Mouse (Mus musculus) heart, embryonic 12.5 days (tissue): Measurements from ENCODE around the gene Krt79. TPM values are rescaled to one million over a fixed set of nuclear protein-coding genes. Genes with fewer than 3 reads are reported as not detected.

Source experiments
- ATAC-seq: fragments of 200-750 bp; cut with Nextera tagmentation; 2 replicates; pipeline ENCODE4 v1.8.0; 2017; ENCODE audit warnings: moderate TSS enrichment, moderate library complexity; ENCODE audit not compliant: insufficient number of reproducible peaks, low FRiP score
- H3K27ac ChIP-seq: fragments of 300-500 bp; sonication (generic); 2 replicates; pipeline ENCODE4 v1.5.1; 2016; ENCODE audit warnings: mild to moderate bottlenecking, moderate library complexity; ENCODE audit not compliant: poor library complexity, severe bottlenecking
- H3K27me3 ChIP-seq: fragments of 300-500 bp; sonication (generic); replicated peaks from 2 replicates; pipeline ENCODE4 v1.6.1; 2016; ENCODE audit warnings: mild to moderate bottlenecking, moderate library complexity
- H3K36me3 ChIP-seq: fragments of 300-500 bp; sonication (generic); 2 replicates; pipeline ENCODE4 v1.6.1; 2016; ENCODE audit warnings: mild to moderate bottlenecking, moderate library complexity
- H3K4me1 ChIP-seq: fragments of 300-500 bp; sonication (generic); replicated peaks from 2 replicates; pipeline ENCODE4 v1.6.1; 2016; ENCODE audit warnings: mild to moderate bottlenecking
- H3K4me2 ChIP-seq: fragments of 300-500 bp; sonication (generic); 2 replicates; pipeline ENCODE4 v1.6.1; 2016; ENCODE audit warnings: mild to moderate bottlenecking, moderate library complexity
- H3K4me3 ChIP-seq: fragments of 300-500 bp; sonication (generic); 2 replicates; pipeline ENCODE4 v1.5.1; 2016; ENCODE audit warnings: mild to moderate bottlenecking
- H3K9ac ChIP-seq: fragments of 300-500 bp; sonication (generic); 2 replicates; pipeline ENCODE4 v1.6.1; 2016; ENCODE audit warnings: mild to moderate bottlenecking, moderate library complexity
- H3K9me3 ChIP-seq: fragments of 300-500 bp; sonication (generic); replicated peaks from 2 replicates; pipeline ENCODE4 v1.6.1; 2016; ENCODE audit warnings: mild to moderate bottlenecking, moderate library complexity
- WGBS: fragments of 180-500 bp; shearing (Covaris S2); methylation state at CpG from one replicate; pipeline ENCODE4 v1.1.7; 2016; 5-methylcytosine and 5-hydroxymethylcytosine counted together
- polyA plus RNA-seq: library from polyadenylated mRNA; unstranded; fragments of >200 nt; fragmentation: Nextera tagmentation; extraction: Ambion mirVana; gene quantifications from 2 replicates; pipeline ENCODE4 v1.2.1, GENCODE M21; 2016

Gene Krt79
- polyA plus RNA-seq, 1 experiment from 2014 or later: 1.6 TPM

DNA sequence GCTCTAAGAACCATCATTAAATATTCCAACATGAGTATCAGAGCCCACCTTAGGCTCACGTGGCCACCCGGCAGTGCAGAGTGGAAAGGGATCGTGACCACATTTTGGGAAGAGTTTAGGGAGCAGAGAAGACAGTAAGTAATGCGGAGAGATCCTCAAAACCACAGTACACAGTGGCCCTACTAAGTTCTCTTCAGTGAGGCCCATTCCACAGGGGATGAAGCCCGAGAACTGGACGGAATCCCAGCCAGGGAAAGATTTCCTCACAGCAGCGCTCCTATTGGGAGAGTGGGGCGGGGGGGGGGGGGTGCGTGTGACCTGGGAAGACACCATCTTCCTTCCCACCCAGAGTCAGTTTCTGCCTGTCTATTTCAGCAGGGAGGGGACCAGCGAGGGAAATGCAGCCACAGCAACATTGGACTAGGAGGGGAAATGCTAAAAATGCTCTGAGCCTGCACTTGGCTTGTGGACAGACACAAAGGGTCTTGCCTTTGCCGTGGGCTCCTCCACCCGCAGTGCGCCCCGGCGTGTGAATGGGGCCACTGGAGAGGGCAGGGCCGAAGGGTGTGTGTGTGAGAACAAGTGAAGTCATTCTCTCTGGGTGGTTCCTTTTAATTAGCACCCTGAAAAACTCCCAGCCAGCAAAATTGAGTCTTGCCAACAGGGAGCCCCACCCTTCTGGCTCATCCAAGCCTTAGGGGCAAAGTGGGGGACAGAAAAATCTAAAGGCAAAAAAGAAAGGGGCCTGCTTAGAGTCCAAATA lies 34.1 kb upstream of the Krt79 start:
- ATAC-seq: no peak
- H3K4me3 ChIP-seq: no peak overlapping the region
- H3K4me2 ChIP-seq: no peak overlapping the region
- no peak overlapping the region for H3K27ac ChIP-seq
- peaks cover 23% of the 10 kb centered on the region for H3K27me3 ChIP-seq
- H3K9me3 ChIP-seq: no peaks in the 10 kb centered on the region
- 60% methylated on average over 15 of the region's 16 CpGs for WGBS
- H3K36me3 ChIP-seq: no peaks in the 10 kb centered on the region
- peaks cover 30% of the 10 kb centered on the region for H3K4me1 ChIP-seq
- no peak overlapping the region for H3K9ac ChIP-seq

DNA sequence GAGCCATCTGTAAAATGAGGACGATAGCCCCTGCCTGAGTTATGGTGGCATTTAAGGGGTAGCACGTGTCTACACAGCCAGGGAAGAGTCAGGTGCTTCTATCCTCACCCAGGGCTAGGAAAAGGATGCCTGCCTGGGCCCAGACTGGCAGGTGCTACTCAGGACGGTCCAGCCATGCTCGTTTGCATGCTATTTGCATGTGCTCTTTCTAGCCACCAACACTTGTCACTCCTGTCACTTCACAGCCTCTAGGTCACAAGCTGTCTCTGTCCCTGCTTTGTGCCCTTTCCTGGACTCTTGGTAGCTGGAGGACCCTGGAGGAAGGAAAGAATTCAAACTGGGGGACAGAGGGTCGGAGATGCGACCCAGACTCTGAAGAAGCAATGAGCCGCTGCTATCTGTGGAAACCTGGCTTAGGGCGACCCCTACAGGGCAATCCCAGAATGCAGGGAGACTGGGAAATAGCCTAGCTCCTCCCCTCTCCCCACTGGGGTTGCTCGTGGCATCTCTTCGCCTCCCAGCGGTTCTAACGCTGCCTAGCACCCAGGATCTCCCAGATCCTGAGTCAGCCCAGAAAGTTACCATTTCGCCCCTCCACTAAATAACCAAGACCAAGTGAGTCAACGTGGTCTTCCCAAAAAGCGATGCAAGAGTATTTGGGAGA lies 33.4 kb upstream of the Krt79 start:
- no peaks in the 10 kb centered on the region for H3K9me3 ChIP-seq
- ATAC-seq: no peak
- WGBS: 11% methylated on average over 15 of the region's 15 CpGs
- H3K27me3 ChIP-seq: peaks cover 23% of the 10 kb centered on the region
- H3K27ac ChIP-seq: no peak overlapping the region
- H3K4me3 ChIP-seq: no peak overlapping the region
- H3K4me1 ChIP-seq: peaks cover 30% of the 10 kb centered on the region
- no peak overlapping the region for H3K9ac ChIP-seq
- no peaks in the 10 kb centered on the region for H3K36me3 ChIP-seq
- no peak overlapping the region for H3K4me2 ChIP-seq

DNA sequence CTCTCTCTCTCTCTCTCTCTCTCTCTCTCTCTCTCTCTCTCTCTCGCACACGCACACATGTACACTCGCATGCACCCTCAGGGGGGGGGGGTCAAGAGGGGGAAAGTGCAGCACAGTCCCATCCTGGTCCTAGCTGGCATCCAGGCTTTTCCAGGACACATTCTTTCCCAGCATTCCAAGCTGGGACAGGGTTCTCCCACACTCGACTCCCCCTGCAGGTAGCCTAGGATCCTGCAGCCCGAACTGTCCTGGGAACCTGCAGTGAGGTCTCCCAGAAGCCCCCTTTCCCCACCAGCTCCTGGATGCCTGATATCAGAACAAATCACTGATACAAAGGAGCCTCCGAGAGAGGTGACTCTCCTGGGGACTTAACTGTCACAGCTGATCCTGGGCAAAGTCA lies 30.4 kb upstream of the Krt79 start:
- H3K9ac ChIP-seq: no peak overlapping the region
- no peaks in the 10 kb centered on the region for H3K36me3 ChIP-seq
- H3K4me1 ChIP-seq: 0 out of 2 replicates have a peak, but pooled peaks cover 4% of the 10 kb centered on the region
- H3K4me2 ChIP-seq: no peak overlapping the region
- ATAC-seq: no peak
- no peak overlapping the region for H3K4me3 ChIP-seq
- H3K9me3 ChIP-seq: no peaks in the 10 kb centered on the region
- 1% methylated on average over 3 of the region's 6 CpGs for WGBS
- peaks cover 19% of the 10 kb centered on the region for H3K27me3 ChIP-seq
- H3K27ac ChIP-seq: no peak overlapping the region

DNA sequence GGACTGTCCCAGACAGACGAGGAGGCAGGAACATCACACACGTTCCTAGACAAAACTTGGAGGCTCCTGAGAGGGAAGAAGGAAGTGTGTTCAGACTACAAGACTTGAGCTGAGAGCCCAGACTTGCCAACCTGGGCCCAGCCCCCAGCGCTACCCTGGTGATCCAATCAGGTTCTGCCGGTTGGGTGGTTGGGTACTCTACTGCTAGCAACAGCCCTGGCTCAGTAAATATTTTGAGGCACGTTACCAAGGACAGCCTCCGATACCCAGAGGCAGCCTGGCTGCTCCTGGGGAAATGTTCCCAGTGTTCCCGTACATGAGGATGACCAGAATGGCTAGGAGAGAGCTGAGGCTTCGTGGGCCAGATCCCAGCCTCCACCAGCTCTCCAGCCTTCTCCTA lies 26.7 kb upstream of the Krt79 start:
- no peak for ATAC-seq
- WGBS: 63% methylated on average over 8 of the region's 8 CpGs

DNA sequence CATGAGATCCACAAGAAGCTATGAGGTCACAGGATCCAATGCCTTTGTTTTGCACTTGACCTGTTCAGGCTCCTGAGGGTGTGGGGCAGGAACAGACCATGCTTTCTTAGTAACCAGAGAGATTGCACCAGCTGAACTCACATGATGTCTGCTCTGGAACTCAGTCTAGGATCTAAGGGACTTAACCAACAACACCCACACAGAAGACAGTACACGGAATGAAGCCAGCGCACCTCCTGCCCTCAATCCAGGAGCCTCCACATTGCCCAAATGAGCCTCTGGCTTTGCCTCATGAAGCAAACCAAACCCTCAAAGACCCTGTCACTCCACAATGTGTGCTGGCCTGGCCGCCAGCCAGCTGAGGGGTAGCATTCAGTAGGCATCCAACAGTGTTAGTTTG lies 18.8 kb upstream of the Krt79 start:
- Histone ChIP-seq H3K9me3 (no peaks in the 10 kb centered on the region), H3K27me3 (peaks cover 19% of the 10 kb centered on the region), H3K27ac (no peak overlapping the region), H3K4me3 (no peak overlapping the region), H3K9ac (no peak overlapping the region), H3K4me1 (no peaks in the 10 kb centered on the region), H3K4me2 (no peak overlapping the region), H3K36me3 (no peaks in the 10 kb centered on the region)
- no peak for ATAC-seq
- 88% methylated on average over 3 of the region's 3 CpGs for WGBS

More for the DNA sequence above, 26.7 kb upstream of the Krt79 start:
- peaks cover 17% of the 10 kb centered on the region for H3K27me3 ChIP-seq
- H3K9me3 ChIP-seq: no peaks in the 10 kb centered on the region
- H3K9ac ChIP-seq: no peak overlapping the region
- no peaks in the 10 kb centered on the region for H3K36me3 ChIP-seq
- no peak overlapping the region for H3K4me2 ChIP-seq
- no peak overlapping the region for H3K27ac ChIP-seq
- H3K4me3 ChIP-seq: no peak overlapping the region
- H3K4me1 ChIP-seq: no peaks in the 10 kb centered on the region

DNA sequence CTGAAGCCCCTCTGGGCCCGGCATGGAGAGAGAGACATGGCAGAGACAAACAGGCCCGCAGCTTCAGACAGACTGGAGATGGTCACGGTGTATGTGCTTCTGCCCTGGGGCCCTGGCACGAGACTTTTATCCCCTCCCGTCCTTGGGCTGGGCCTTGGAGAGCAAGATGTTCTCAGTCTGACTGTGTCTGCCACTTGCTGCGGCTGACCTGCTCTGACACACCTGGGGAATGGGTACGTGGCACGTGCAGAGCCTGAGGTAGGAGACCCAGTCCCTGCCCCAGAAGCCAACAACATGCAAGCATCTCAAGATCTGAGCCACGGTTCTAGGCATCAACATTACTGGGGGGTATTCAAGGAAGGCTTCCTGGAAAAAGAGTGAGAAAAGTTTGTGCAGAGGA lies 14.1 kb upstream of the Krt79 start, which contains the start of gene Krt78:
Krt78 (minus strand) TSS at position 101 of the 400 bp plus-strand sequence.
- H3K4me1 ChIP-seq: no peaks in the 10 kb centered on the region
- no peak within 1 kb of the TSS for H3K27ac ChIP-seq
- ATAC-seq: no peak
- H3K4me2 ChIP-seq: no peak within 1 kb of the TSS
- peaks cover 37% of the 10 kb centered on the region for H3K27me3 ChIP-seq
- H3K9me3 ChIP-seq: no peaks in the 10 kb centered on the region
- no peak within 1 kb of the TSS for H3K4me3 ChIP-seq
- WGBS: 78% methylated on average over 9 of the region's 9 CpGs
- H3K9ac ChIP-seq: no peak within 1 kb of the TSS
- H3K36me3 ChIP-seq: no peaks in the 10 kb centered on the region

DNA sequence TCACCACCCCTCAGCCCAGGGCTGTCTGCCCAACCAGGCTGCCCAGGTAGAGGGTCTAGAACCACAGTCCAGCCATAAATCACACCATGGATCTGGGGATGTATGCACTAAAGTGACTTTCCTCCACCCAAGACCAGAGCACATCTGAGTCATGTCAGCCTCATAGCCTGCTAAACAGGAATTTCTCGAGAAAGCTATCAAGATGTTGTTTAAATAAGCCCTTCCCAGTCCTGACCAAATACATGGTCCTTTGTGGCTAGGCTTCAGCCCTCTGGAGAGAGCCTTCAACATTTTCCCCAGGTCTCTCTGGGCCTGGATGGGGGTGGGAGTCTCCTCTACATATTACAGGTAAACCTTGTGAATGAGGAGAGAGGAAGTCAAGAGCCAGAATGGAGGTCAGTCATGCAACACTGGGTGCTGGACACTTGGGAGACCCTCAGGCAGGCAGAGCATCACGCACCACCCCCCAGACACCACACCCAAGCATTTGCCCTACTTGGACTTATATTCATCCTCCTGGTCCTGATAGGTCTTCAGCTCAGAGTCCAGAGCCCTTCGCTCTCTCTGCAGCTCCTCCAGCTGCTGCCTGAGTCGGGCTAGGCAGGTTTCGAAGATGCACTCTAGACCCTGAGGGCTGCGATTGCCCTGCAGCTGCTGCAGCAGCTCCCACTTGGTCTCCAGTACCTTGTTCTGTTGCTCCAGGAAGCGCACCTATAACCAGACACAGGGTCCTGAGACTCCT lies 12.8 kb upstream of the Krt79 start:
- no peak overlapping the region for H3K9ac ChIP-seq
- no peak overlapping the region for H3K27ac ChIP-seq
- no peaks in the 10 kb centered on the region for H3K36me3 ChIP-seq
- 68% methylated on average over 7 of the region's 7 CpGs for WGBS
- no peaks in the 10 kb centered on the region for H3K4me1 ChIP-seq
- no peak overlapping the region for H3K4me3 ChIP-seq
- no peak for ATAC-seq
- H3K27me3 ChIP-seq: peaks cover 47% of the 10 kb centered on the region
- H3K9me3 ChIP-seq: no peaks in the 10 kb centered on the region
- no peak overlapping the region for H3K4me2 ChIP-seq

DNA sequence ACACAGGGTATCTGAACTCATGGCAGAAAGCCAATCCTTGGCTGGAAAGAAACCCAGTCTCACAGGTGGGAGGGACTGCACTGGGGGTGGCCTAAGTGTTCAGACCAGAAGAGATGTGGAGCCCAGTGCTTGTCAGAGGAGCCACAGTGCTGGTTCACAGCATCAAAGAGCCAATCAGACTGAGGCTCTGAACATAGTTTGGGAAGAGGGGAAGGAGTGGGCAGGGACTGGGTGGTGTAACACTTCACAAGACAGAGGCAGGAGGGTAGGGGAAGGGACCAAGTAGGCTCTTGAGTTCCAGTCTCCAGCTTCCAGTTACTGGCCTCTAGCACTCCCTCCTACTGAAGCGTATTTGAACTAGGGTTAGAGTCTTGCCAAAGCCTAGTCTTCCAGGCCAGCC lies 5.3 kb upstream of the Krt79 start:
- WGBS: 86% methylated on average over 1 of the region's 1 CpGs

DNA sequence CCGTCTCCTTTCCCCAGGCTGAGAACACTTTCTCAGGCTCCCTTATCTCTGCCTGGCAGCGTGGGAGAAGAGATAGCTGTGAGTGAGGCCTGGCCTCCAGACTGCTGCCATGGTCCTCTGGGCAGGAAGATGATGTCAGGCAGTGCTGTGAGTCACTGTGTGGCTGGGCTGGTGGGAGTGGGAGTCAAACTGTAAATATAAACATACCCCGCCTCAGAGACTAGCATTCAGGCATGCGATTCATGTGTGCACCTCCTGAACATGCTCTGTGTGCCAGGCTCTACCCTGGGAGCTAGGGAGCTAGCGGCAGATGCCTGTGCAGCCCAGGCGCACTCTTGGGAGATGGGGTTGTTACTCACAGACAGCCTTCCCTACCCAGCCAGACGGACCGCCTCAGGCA lies 1.8 kb upstream of the Krt79 start:
- 24% methylated on average over 8 of the region's 8 CpGs for WGBS
- H3K36me3 ChIP-seq: no peaks in the 10 kb centered on the region
- ATAC-seq: peak; percentile 73
- H3K9me3 ChIP-seq: no peaks in the 10 kb centered on the region
- no peak overlapping the region for H3K9ac ChIP-seq
- H3K4me1 ChIP-seq: peaks cover 47% of the 10 kb centered on the region
- H3K27me3 ChIP-seq: peaks cover 4% of the 10 kb centered on the region; the same call in 1 of the 2 replicates
- H3K4me3 ChIP-seq: no peak overlapping the region
- peak overlapping the region; percentile 49; the same call in 1 of the 2 replicates for H3K27ac ChIP-seq
- H3K4me2 ChIP-seq: 0 out of 2 replicates have a peak overlapping the region, but pooled peaks have one; percentile 6

More for the DNA sequence above, 5.3 kb upstream of the Krt79 start:
- Histone ChIP-seq H3K9ac (no peak overlapping the region), H3K27ac (no peak overlapping the region), H3K36me3 (no peaks in the 10 kb centered on the region), H3K9me3 (no peaks in the 10 kb centered on the region), H3K4me2 (no peak overlapping the region), H3K27me3 (peaks cover 16% of the 10 kb centered on the region; the same call in 1 of the 2 replicates), H3K4me1 (peaks cover 30% of the 10 kb centered on the region), H3K4me3 (no peak overlapping the region)
- no peak for ATAC-seq

DNA sequence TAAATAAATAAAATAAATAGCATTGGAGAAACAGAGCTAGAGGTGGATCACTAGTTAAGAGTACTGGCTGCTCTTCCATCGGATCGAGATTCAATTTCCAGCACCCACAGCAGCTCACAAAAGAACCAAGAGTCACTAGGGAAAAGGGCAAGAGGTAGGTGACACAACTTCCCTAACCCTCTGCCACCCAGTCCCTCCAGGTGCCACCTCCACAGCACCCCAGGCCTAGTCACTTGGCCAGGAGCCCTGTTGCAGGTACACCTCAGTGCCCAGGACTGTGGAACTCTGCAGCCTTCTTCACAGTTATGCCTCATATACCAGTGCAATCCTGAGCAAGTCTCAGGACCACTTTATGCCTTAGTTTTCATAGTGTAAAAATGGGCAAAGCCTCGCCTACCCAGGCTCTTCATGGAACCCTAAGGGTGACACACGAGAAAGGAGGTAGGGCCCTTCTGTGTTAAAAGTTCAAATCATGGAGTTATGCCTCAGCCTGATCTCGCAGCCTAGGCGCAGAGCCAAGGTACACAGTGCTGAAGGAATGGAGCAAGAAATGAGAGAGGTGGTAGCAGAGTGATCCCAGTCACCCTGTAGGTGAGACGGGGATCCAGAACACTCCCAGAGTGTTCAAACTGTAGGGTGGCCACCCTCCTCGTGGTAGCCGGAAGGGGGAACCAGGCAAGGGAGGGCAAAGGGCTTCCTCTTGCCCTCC lies 1.4 kb downstream of the Krt79 start:
- Histone ChIP-seq H3K9ac (no peak overlapping the region), H3K36me3 (no peaks in the 10 kb centered on the region), H3K27me3 (peaks cover 10% of the 10 kb centered on the region; the same call in 1 of the 2 replicates), H3K4me1 (peaks cover 40% of the 10 kb centered on the region), H3K9me3 (no peaks in the 10 kb centered on the region), H3K27ac (no peak overlapping the region), H3K4me3 (no peak overlapping the region), H3K4me2 (no peak overlapping the region)
- WGBS: 67% methylated on average over 9 of the region's 9 CpGs
- ATAC-seq: no peak
